Mouse (Mus musculus): Measurements from ENCODE around the gene Tmem158. TPM values are rescaled to one million over a fixed set of nuclear protein-coding genes. Genes with fewer than 3 reads are reported as not detected.

Gene Tmem158
- 0.88 and 1.4 TPM in 2 replicates for polyA plus RNA-seq (2012; ENCODE audit: insufficient read depth, insufficient read length, missing spikeins)

DNA sequence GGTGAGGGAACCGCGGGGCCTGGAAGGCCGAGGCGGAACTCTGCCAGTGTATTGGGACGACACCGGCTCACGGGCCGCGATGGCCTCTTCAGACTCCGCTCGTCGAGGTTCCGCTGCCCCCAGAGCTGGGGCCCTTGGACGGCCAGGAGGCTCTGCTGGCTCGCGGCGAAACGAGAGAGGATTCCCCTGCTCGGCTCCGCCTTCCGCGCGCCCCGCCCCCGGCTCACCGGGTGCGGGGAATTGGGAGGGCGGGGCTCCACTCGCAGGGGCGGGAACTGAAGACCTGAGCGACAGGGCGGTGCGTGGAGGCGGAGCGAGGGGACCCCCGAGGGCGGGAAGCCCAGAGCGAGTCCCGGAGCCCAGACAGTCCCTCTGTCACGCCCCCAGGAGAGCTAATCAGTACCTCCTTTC, at the start of gene Tmem158:
Gene Tmem158 (minus strand): TSS at position 154 of the 411 bp plus-strand sequence.
- Histone ChIP-seq H3K4me3 (ENCODE audit: insufficient read depth, low read depth, low read length) (peak within 1 kb of the TSS; percentile 92), H3K27ac (replicated peaks; ENCODE audit: low read depth, low read length) (no peak within 1 kb of the TSS), H3K4me1 (ENCODE audit: control insufficient read depth, insufficient read depth, insufficient read length, low read length) (no peaks in the 10 kb centered on the region)

DNA sequence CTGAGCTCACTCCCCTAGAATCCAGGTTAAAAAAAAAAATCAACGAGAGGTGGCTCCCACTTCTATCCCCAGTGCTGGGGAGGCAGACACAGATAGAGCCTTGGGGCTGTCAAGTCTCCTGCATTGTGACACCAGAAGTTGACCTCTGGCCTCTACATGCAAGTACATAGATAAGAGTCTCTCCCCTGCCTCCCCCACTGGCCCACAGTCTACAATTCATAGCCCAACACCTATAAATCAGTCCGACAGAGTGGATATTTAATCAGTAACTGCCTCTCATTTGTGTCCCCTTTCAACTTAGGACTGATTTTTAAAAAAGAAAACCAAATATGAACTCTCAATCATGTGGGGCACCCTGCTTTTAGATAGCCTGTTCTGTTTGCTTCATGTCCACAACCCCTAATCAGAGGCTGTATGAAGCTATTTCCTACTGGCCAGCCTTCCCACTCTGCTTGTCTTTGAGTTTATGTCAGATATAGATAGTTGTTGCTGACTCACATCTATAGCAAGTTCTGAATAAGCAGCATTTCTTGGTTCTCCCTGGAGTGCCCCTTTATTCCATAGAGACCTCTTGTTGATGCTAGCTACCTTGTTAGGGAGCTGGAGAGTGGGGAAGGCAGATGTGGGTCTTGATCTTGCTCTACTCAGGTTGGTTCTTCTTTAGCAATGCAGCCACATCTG, 49.3 kb upstream of the Tmem158 start:
- no peaks in the 10 kb centered on the region for H3K4me1 ChIP-seq (ENCODE audit: control insufficient read depth, insufficient read depth, insufficient read length, low read length)
- H3K4me3 ChIP-seq (ENCODE audit: insufficient read depth, low read depth, low read length), result no peak overlapping the region

DNA sequence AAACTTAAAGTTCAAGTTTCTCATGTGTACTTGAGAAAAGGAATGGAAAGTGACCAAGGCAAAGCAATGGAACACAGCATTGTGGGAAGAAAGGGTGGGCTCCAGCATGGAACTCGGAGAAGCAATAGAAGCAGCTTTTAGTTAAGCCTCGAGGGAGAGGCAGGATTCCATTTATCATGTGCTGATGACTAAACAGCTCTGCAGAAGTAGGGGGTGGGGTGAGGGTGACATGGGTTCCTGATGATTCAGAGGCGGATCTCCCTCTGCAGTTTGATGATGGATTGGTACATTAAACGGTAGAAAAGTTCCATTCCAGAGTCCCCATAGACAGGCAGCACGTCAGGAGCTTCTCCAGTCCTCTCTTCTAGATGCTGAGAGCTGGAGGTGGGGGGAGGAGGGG, 48.5 kb upstream of the Tmem158 start:
- no peak overlapping the region for H3K27ac ChIP-seq (replicated peaks; ENCODE audit: low read depth, low read length)
- H3K4me1 ChIP-seq (ENCODE audit: control insufficient read depth, insufficient read depth, insufficient read length, low read length), result no peaks in the 10 kb centered on the region
- no peak overlapping the region for H3K4me3 ChIP-seq (ENCODE audit: insufficient read depth, low read depth, low read length)

More for the DNA sequence above, 49.3 kb upstream of the Tmem158 start:
- H3K27ac ChIP-seq (replicated peaks; ENCODE audit: low read depth, low read length), result no peak overlapping the region

GRCm38 (mm10) chr9:123304917-123305316, 44.4 kb upstream of the Tmem158 start:
- Histone ChIP-seq H3K4me3 (ENCODE audit: insufficient read depth, low read depth, low read length) (no peak overlapping the region), H3K4me1 (ENCODE audit: control insufficient read depth, insufficient read depth, insufficient read length, low read length) (no peaks in the 10 kb centered on the region), H3K27ac (replicated peaks; ENCODE audit: low read depth, low read length) (no peak overlapping the region)

DNA sequence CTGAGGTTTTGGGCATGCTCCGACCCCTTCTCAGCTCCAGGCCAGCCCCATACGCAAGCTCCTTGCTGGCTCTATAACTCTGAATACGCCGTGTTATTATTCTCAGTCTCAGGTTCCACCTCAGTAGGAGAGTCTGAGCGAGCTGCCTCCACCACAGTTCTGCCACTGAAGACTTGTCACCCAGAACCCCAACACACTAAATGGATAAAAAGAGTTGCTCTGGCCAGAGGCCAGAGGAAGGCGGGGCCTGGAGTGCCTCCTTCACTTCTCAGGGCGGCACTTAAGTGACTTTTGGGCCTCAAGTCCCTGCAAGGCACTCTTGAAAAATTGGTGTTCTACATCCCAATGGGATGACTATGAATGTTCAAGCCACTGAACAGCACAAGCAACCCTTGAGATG, 43.4 kb upstream of the Tmem158 start:
- no peak overlapping the region for H3K27ac ChIP-seq (replicated peaks; ENCODE audit: low read depth, low read length)
- H3K4me1 ChIP-seq (ENCODE audit: control insufficient read depth, insufficient read depth, insufficient read length, low read length), result no peaks in the 10 kb centered on the region
- no peak overlapping the region for H3K4me3 ChIP-seq (ENCODE audit: insufficient read depth, low read depth, low read length)

GRCm38 (mm10) chr9:123302759-123303313, 42.3 kb upstream of the Tmem158 start:
- no peak overlapping the region for H3K27ac ChIP-seq (replicated peaks; ENCODE audit: low read depth, low read length)
- H3K4me1 ChIP-seq (ENCODE audit: control insufficient read depth, insufficient read depth, insufficient read length, low read length), result no peaks in the 10 kb centered on the region
- no peak overlapping the region for H3K4me3 ChIP-seq (ENCODE audit: insufficient read depth, low read depth, low read length)

DNA sequence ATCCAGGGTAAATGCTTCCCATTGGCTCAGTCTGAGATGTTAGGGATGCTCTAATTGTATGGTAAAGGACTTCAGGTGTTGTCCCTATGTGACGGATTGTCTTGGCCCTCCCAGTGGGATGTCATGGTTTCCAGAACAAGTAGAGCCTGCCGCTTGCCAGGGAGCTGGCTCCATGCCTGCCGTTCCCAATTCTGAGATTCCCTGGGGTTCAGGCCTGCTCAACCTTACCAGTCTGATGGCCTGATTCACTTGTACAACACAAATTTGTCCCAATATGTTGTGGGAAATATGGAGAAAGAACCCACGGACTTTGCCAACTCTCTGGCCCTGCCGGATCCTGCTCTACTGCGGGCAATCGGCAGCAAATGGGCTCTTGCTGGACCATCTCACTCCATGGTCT, 37.3 kb upstream of the Tmem158 start:
- no peak overlapping the region for H3K4me3 ChIP-seq (ENCODE audit: insufficient read depth, low read depth, low read length)
- no peaks in the 10 kb centered on the region for H3K4me1 ChIP-seq (ENCODE audit: control insufficient read depth, insufficient read depth, insufficient read length, low read length)
- no peak overlapping the region for H3K27ac ChIP-seq (replicated peaks; ENCODE audit: low read depth, low read length)

DNA sequence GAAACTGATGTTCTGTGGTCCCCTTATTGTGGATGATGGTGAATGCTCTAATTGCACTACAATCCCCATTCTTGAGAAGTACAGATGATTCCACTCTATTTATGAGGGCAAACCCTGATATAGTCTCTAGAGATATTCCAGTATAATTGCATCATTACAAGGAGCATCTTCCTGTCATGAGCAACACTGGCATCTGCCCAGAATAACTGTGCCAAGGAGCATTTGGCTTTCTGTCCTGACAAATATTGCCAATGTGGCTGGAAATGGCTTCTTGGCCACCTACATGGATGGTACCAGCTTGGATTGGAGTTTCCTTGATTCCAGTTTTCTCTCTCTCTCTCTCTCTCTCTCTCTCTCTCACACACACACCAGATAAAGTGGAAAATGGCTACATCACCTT, 35.7 kb upstream of the Tmem158 start:
- H3K4me3 ChIP-seq (ENCODE audit: insufficient read depth, low read depth, low read length), result no peak overlapping the region
- no peaks in the 10 kb centered on the region for H3K4me1 ChIP-seq (ENCODE audit: control insufficient read depth, insufficient read depth, insufficient read length, low read length)
- H3K27ac ChIP-seq (replicated peaks; ENCODE audit: low read depth, low read length), result no peak overlapping the region

- no peaks in the 10 kb centered on the region for H3K4me1 ChIP-seq (ENCODE audit: control insufficient read depth, insufficient read depth, insufficient read length, low read length)
- no peak overlapping the region for H3K4me3 ChIP-seq (ENCODE audit: insufficient read depth, low read depth, low read length)
- H3K27ac ChIP-seq (replicated peaks; ENCODE audit: low read depth, low read length), result no peak overlapping the region
Measured at GRCm38 (mm10) chr9:123294581-123294980, 34.0 kb upstream of the Tmem158 start.

GRCm38 (mm10) chr9:123288378-123288777, 27.8 kb upstream of the Tmem158 start:
- Histone ChIP-seq H3K4me3 (ENCODE audit: insufficient read depth, low read depth, low read length) (no peak overlapping the region), H3K4me1 (ENCODE audit: control insufficient read depth, insufficient read depth, insufficient read length, low read length) (no peaks in the 10 kb centered on the region), H3K27ac (replicated peaks; ENCODE audit: low read depth, low read length) (no peak overlapping the region)

DNA sequence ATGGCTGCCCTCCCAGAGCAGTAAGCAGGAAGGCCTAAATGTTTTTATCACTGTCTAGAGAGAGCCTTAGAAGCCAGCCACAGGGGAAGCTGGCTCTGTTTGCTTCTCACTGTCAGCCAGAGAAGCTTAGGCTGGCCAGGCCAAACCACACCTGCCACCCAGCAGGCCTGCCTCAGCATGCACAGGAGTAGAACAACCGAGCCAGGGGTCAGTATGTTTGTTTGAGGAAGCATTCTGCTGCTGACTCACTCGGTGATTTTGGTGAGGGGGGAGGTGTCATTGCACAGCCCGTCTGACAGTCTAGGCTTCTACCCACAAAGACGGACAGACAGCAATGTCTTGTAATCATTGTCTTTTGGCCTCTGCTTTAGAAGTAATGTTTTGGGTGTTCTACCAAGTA, 25.1 kb upstream of the Tmem158 start:
- Histone ChIP-seq H3K4me1 (ENCODE audit: control insufficient read depth, insufficient read depth, insufficient read length, low read length) (no peaks in the 10 kb centered on the region), H3K27ac (replicated peaks; ENCODE audit: low read depth, low read length) (no peak overlapping the region), H3K4me3 (ENCODE audit: insufficient read depth, low read depth, low read length) (no peak overlapping the region)

GRCm38 (mm10) chr9:123280775-123281174, 20.2 kb upstream of the Tmem158 start:
- Histone ChIP-seq H3K4me3 (ENCODE audit: insufficient read depth, low read depth, low read length) (no peak overlapping the region), H3K27ac (replicated peaks; ENCODE audit: low read depth, low read length) (no peak overlapping the region), H3K4me1 (ENCODE audit: control insufficient read depth, insufficient read depth, insufficient read length, low read length) (no peaks in the 10 kb centered on the region)

DNA sequence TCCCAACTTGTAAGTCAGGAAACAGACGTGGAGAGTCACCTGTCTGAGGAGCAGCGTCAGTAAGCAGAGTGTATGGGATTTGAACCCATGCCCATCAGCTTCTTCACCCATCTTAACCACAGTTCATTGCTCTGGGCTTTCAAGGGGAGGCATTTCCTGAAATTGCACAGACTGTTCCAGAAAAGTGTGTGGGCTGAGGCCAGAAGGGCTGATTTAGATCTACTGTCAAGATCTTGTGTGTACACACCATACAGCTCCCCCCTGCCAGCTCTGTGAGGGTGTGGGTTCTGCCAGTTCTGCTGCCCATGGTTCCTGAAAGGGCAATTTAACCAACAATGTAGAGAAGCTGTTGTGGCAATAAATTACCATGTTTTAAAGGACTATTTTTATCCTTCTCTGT, 17.4 kb upstream of the Tmem158 start:
- Histone ChIP-seq H3K4me1 (ENCODE audit: control insufficient read depth, insufficient read depth, insufficient read length, low read length) (no peaks in the 10 kb centered on the region), H3K27ac (replicated peaks; ENCODE audit: low read depth, low read length) (no peak overlapping the region), H3K4me3 (ENCODE audit: insufficient read depth, low read depth, low read length) (no peak overlapping the region)

- H3K4me1 ChIP-seq (ENCODE audit: control insufficient read depth, insufficient read depth, insufficient read length, low read length), result no peaks in the 10 kb centered on the region
- H3K4me3 ChIP-seq (ENCODE audit: insufficient read depth, low read depth, low read length), result no peak overlapping the region
- no peak overlapping the region for H3K27ac ChIP-seq (replicated peaks; ENCODE audit: low read depth, low read length)
Measured at GRCm38 (mm10) chr9:123275373-123275772, 14.8 kb upstream of the Tmem158 start.

GRCm38 (mm10) chr9:123274674-123275073, 14.1 kb upstream of the Tmem158 start:
- Histone ChIP-seq H3K4me1 (ENCODE audit: control insufficient read depth, insufficient read depth, insufficient read length, low read length) (no peaks in the 10 kb centered on the region), H3K4me3 (ENCODE audit: insufficient read depth, low read depth, low read length) (no peak overlapping the region), H3K27ac (replicated peaks; ENCODE audit: low read depth, low read length) (no peak overlapping the region)

DNA sequence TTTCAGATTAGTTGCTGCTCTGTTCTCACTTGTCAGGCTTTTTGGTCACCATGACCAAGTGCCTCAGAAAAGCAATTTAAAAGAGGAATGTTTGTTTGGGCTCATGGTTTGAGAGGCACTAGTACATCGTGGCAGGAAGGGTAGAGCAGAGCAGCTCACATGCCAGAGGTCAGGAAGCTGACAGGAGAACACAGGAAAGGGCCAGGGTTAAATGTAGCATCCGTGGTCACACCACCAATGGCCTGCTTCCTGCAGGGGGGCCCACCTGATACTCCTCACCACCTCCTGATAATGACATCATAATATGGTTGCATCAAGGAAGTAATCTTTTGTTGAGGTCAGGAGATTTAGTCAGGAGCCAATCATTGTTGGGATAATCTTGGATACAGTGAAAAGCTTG, 13.3 kb upstream of the Tmem158 start:
- Histone ChIP-seq H3K27ac (replicated peaks; ENCODE audit: low read depth, low read length) (no peak overlapping the region), H3K4me1 (ENCODE audit: control insufficient read depth, insufficient read depth, insufficient read length, low read length) (no peaks in the 10 kb centered on the region), H3K4me3 (ENCODE audit: insufficient read depth, low read depth, low read length) (no peak overlapping the region)

Measured in brown adipose tissue, adult 24 weeks (tissue).